Mouse (Mus musculus) spleen, adult 2 months (tissue): ENCODE data around the gene Pdzd7. TPM values are rescaled to one million over a fixed set of nuclear protein-coding genes. Genes with fewer than 3 reads are reported as not detected.

Experiments used
- DNase-seq, 2 experiments: peaks; one replicate each; pipeline versions ENCODE4 v3.0.0 to v3.0.0-alpha.2; 2012 to 2021; ENCODE audit warnings: low spot score in 2 of 2, low read depth in 1 of 2
- H3K27ac ChIP-seq: fragments of 200-500 bp; 2 replicates; pipeline ENCODE4 v1.5.1; 2012; ENCODE audit warnings: low read length, inconsistent platforms; ENCODE audit not compliant: insufficient read depth
- H3K27me3 ChIP-seq: fragments of 200-500 bp; 2 replicates; pipeline ENCODE4 v1.6.1; 2012; ENCODE audit warnings: mild to moderate bottlenecking, moderate library complexity, low read length, inconsistent platforms; ENCODE audit not compliant: control insufficient read depth, insufficient read depth
- H3K36me3 ChIP-seq: fragments of 200-500 bp; 2 replicates; pipeline ENCODE4 v1.6.1; 2012; ENCODE audit warnings: mild to moderate bottlenecking, low read length, inconsistent platforms; ENCODE audit not compliant: control insufficient read depth, insufficient read depth
- H3K4me1 ChIP-seq: fragments of 200-500 bp; 2 replicates; pipeline ENCODE4 v1.6.1; 2011; ENCODE audit warnings: inconsistent platforms; ENCODE audit not compliant: control insufficient read depth, insufficient read depth, insufficient read length
- H3K4me3 ChIP-seq: fragments of 200-500 bp; 2 replicates; pipeline ENCODE4 v1.5.1; 2011; ENCODE audit warnings: mild to moderate bottlenecking, inconsistent platforms; ENCODE audit not compliant: insufficient read depth, insufficient read length; ENCODE audit errors: extremely low read depth
- CTCF ChIP-seq: fragments of 200-500 bp; IDR thresholded peaks from 2 replicates; pipeline ENCODE4 v1.5.1; 2011; ENCODE audit warnings: mild to moderate bottlenecking, inconsistent platforms; ENCODE audit not compliant: insufficient read depth, insufficient read length, insufficient replicate concordance; ENCODE audit errors: extremely low read depth
- POLR2A ChIP-seq: fragments of 200-500 bp; IDR thresholded peaks from 2 replicates; pipeline ENCODE4 v1.6.1; 2011; ENCODE audit warnings: low read depth, low read length, inconsistent platforms
- WGBS: fragments of 180-500 bp; shearing (Covaris S2); methylation state at CpG from one replicate; pipeline ENCODE4 v1.1.7; 2018; 5-methylcytosine and 5-hydroxymethylcytosine counted together
- polyA plus RNA-seq: library from polyadenylated mRNA; depleted of rRNA; stranded (reverse); fragments of >200 nt; gene quantifications from 2 replicates; pipeline ENCODE4 v1.2.3, GENCODE M21; 2012

Gene Pdzd7
- polyA plus RNA-seq, 1 experiment: 0.04 TPM

- 5% methylated on average over 20 of the region's 20 CpGs for WGBS
- Histone ChIP-seq H3K4me3 (peak overlapping the region; percentile 89), H3K4me1 (peaks cover 8% of the 10 kb centered on the region; the same call in 1 of the 2 replicates), H3K27ac (no peak overlapping the region), H3K27me3 (peaks cover 15% of the 10 kb centered on the region; the same call in 1 of the 2 replicates), H3K36me3 (no peaks in the 10 kb centered on the region)
- TF ChIP-seq CTCF (peak; percentile 88; the same call in 1 of the 2 replicates), POLR2A (no peak)
- DNase-seq: peak; percentile 75 to 88
Measured at GRCm38 (mm10) chr19:45073871-45074542, 28.5 kb upstream of the Pdzd7 start.

GRCm38 (mm10) chr19:45067758-45068510, 22.4 kb upstream of the Pdzd7 start:
- 0 out of 2 replicates have a peak, but pooled peaks cover 1% of the 10 kb centered on the region for H3K27me3 ChIP-seq
- H3K27ac ChIP-seq: no peak overlapping the region
- H3K4me1 ChIP-seq: no peaks in the 10 kb centered on the region
- H3K36me3 ChIP-seq: no peaks in the 10 kb centered on the region
- H3K4me3 ChIP-seq: no peak overlapping the region
- WGBS: 73% methylated on average over 7 of the region's 7 CpGs
- DNase-seq: no peak
- TF ChIP-seq POLR2A: no peak
- no peak for TF ChIP-seq CTCF

GRCm38 (mm10) chr19:45067170-45067569, 21.7 kb upstream of the Pdzd7 start:
- Histone ChIP-seq H3K27ac (no peak overlapping the region), H3K36me3 (no peaks in the 10 kb centered on the region), H3K27me3 (0 out of 2 replicates have a peak, but pooled peaks cover 1% of the 10 kb centered on the region), H3K4me3 (no peak overlapping the region), H3K4me1 (no peaks in the 10 kb centered on the region)
- no peak for TF ChIP-seq CTCF
- TF ChIP-seq POLR2A: no peak
- DNase-seq: no peak
- WGBS: 90% methylated on average over 17 of the region's 17 CpGs

GRCm38 (mm10) chr19:45065226-45065625, 19.7 kb upstream of the Pdzd7 start:
- DNase-seq: no peak
- WGBS: 56% methylated on average over 21 of the region's 21 CpGs
- H3K4me1 ChIP-seq: no peaks in the 10 kb centered on the region
- H3K27me3 ChIP-seq: 0 out of 2 replicates have a peak, but pooled peaks cover 1% of the 10 kb centered on the region
- no peak for TF ChIP-seq CTCF
- no peak overlapping the region for H3K4me3 ChIP-seq
- no peaks in the 10 kb centered on the region for H3K36me3 ChIP-seq
- H3K27ac ChIP-seq: no peak overlapping the region

GRCm38 (mm10) chr19:45063565-45064292, 18.2 kb upstream of the Pdzd7 start:
- no peaks in the 10 kb centered on the region for H3K36me3 ChIP-seq
- TF ChIP-seq POLR2A: no peak
- peak; percentile 67; the same call in 1 of the 2 replicates for TF ChIP-seq CTCF
- no peaks in the 10 kb centered on the region; the same call in 1 of the 2 replicates for H3K4me1 ChIP-seq
- WGBS: 49% methylated on average over 19 of the region's 20 CpGs
- H3K27ac ChIP-seq: no peak overlapping the region
- DNase-seq: peak in 1 of 2 experiments; percentile 68
- no peak overlapping the region for H3K4me3 ChIP-seq
- H3K27me3 ChIP-seq: 0 out of 2 replicates have a peak, but pooled peaks cover 1% of the 10 kb centered on the region

- Histone ChIP-seq H3K27ac (peak overlapping the region; percentile 90), H3K4me3 (peak overlapping the region; percentile 65), H3K27me3 (no peaks in the 10 kb centered on the region), H3K36me3 (peaks cover 1% of the 10 kb centered on the region; the same call in 1 of the 2 replicates), H3K4me1 (peaks cover 8% of the 10 kb centered on the region)
- TF ChIP-seq POLR2A (no peak), CTCF (no peak)
- WGBS: 2% methylated on average over 14 of the region's 14 CpGs
- DNase-seq: no peak
Measured at GRCm38 (mm10) chr19:45058841-45059240, 13.3 kb upstream of the Pdzd7 start.
